Mouse (Mus musculus) myocyte (in vitro differentiated cells): Measurements from ENCODE around the gene Hydin. TPM values are rescaled to one million over a fixed set of nuclear protein-coding genes. Genes with fewer than 3 reads are reported as not detected.
"Not testable (repeated sequence)": the region's sequence is repeated elsewhere in the genome, so short reads cannot be mapped to it uniquely, and the experiment has no call there.

Experiments
- H3K27me3 ChIP-seq: one replicate; pipeline ENCODE4 v1.6.1; 2011; ENCODE audit not compliant: control insufficient read depth, insufficient read depth, insufficient read length
- H3K36me3 ChIP-seq: one replicate; pipeline ENCODE4 v1.6.1; 2011; ENCODE audit not compliant: control insufficient read depth, insufficient read depth
- H3K4me2 ChIP-seq: one replicate; pipeline ENCODE4 v1.6.1; 2011; ENCODE audit warnings: low read depth, control low read depth
- H3K4me3 ChIP-seq: one replicate; pipeline ENCODE4 v1.5.1; 2011; ENCODE audit warnings: mild to moderate bottlenecking, control low read depth, moderate library complexity
- H3K79me2 ChIP-seq: one replicate; pipeline ENCODE4 v1.6.1; 2011; ENCODE audit not compliant: control insufficient read depth, insufficient read depth
- H3ac ChIP-seq: one replicate; pipeline ENCODE4 v1.6.1; 2011; ENCODE audit not compliant: control insufficient read depth, insufficient read length
- CEBPB ChIP-seq: IDR thresholded peaks from 2 replicates; pipeline ENCODE4 v1.6.1; 2011; ENCODE audit warnings: mild to moderate bottlenecking, moderate library complexity; ENCODE audit not compliant: poor library complexity, insufficient read depth, severe bottlenecking
- E2F4 ChIP-seq: IDR thresholded peaks from one replicate; pipeline ENCODE4 v1.6.1; 2011; ENCODE audit warnings: mild to moderate bottlenecking, control low read depth, moderate library complexity; ENCODE audit not compliant: insufficient read depth
- MAX ChIP-seq: IDR thresholded peaks from one replicate; pipeline ENCODE4 v1.6.1; 2011; ENCODE audit warnings: low read depth, mild to moderate bottlenecking, control low read depth
- MYOD1 ChIP-seq, 3 experiments: IDR thresholded peaks; one replicate each; pipeline ENCODE4 v1.6.1; 2011; ENCODE audit warnings: control low read depth in 2 of 3, low read depth in 2 of 3, mild to moderate bottlenecking in 2 of 3, moderate library complexity in 1 of 3; ENCODE audit not compliant: insufficient read length in 2 of 3, control insufficient read depth in 1 of 3
- MYOG ChIP-seq, 3 experiments: IDR thresholded peaks; one replicate each; pipeline ENCODE4 v1.6.1; 2011; ENCODE audit warnings: control low read depth in 2 of 3, low read depth in 2 of 3, mild to moderate bottlenecking in 2 of 3; ENCODE audit not compliant: insufficient read length in 2 of 3, control insufficient read depth in 1 of 3, insufficient read depth in 1 of 3
- POLR2A ChIP-seq: IDR thresholded peaks from one replicate; pipeline ENCODE4 v1.6.1; 2011; ENCODE audit warnings: low read depth, mild to moderate bottlenecking, control low read depth, moderate library complexity; ENCODE audit not compliant: insufficient read length
- POLR2AphosphoS2 ChIP-seq: IDR thresholded peaks from one replicate; pipeline ENCODE4 v1.6.1; 2011; ENCODE audit warnings: low read depth, control low read depth; ENCODE audit not compliant: insufficient read length
- REST ChIP-seq: IDR thresholded peaks from one replicate; pipeline ENCODE4 v1.6.1; 2011; ENCODE audit warnings: mild to moderate bottlenecking, control low read depth, moderate library complexity; ENCODE audit not compliant: insufficient read depth, insufficient read length
- SRF ChIP-seq: IDR thresholded peaks from one replicate; pipeline ENCODE4 v1.6.1; 2011; ENCODE audit warnings: low read depth; ENCODE audit not compliant: control insufficient read depth, insufficient read length
- TCF12 ChIP-seq: IDR thresholded peaks from one replicate; pipeline ENCODE4 v1.6.1; 2011; ENCODE audit warnings: mild to moderate bottlenecking, control low read depth; ENCODE audit not compliant: poor library complexity, insufficient read depth, severe bottlenecking
- TCF3 ChIP-seq: IDR thresholded peaks from one replicate; pipeline ENCODE4 v1.6.1; 2011; ENCODE audit warnings: low read depth, control low read depth; ENCODE audit not compliant: insufficient read length
- USF1 ChIP-seq: IDR thresholded peaks from one replicate; pipeline ENCODE4 v1.6.1; 2011; ENCODE audit warnings: low read depth, mild to moderate bottlenecking, control low read depth, moderate library complexity
- polyA plus RNA-seq: library from polyadenylated mRNA; unstranded; fragments of >200 nt; fragmentation: generic; extraction: Trizol; gene quantifications from one replicate; pipeline ENCODE4 v1.2.1, GENCODE M21; 2012; ENCODE audit warnings: missing spikeins

Gene Hydin
- polyA plus RNA-seq, 1 experiment = 0.01 TPM

DNA sequence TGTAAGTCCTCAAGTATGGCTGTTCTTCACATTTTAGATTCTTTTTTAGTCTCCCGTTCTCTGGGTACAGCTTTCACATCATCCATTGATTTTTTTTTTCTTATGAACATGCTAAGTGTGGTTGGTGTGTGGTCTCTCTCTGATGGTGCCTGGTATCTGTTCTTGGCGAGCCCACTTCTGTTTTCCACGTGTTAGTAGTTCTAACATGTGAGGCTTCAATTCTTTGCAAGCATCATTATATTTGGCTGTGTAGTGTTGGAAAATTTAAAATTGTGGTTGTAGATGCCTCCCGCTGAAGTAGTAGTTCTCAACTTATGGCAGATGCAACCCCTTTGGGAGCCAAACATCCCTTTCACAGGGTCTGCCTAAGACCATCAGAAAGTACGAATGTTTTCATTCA is 85.1 kb downstream of the Hydin start:
- Histone ChIP-seq H3K4me2 (no peak overlapping the region), H3K36me3 (no peaks in the 10 kb centered on the region), H3ac (no peak overlapping the region), H3K4me3 (no peak overlapping the region), H3K79me2 (no peaks in the 10 kb centered on the region), H3K27me3 (no peaks in the 10 kb centered on the region)
- TF ChIP-seq POLR2A (no peak), SRF (no peak), POLR2AphosphoS2 (no peak), TCF12 (no peak), REST (no peak), CEBPB (no peak), USF1 (no peak), TCF3 (no peak), E2F4 (no peak), MYOD1 (IDR thresholded peaks at IDR 0.05; ENCODE audit: control insufficient read depth in 1 of 3, insufficient read length in 2 of 3, low read depth in 2 of 3) (no peak), MYOG (IDR thresholded peaks at IDR 0.05; ENCODE audit: control insufficient read depth in 1 of 3, insufficient read depth in 1 of 3, insufficient read length in 2 of 3, low read depth in 2 of 3) (no peak), MAX (no peak)

DNA sequence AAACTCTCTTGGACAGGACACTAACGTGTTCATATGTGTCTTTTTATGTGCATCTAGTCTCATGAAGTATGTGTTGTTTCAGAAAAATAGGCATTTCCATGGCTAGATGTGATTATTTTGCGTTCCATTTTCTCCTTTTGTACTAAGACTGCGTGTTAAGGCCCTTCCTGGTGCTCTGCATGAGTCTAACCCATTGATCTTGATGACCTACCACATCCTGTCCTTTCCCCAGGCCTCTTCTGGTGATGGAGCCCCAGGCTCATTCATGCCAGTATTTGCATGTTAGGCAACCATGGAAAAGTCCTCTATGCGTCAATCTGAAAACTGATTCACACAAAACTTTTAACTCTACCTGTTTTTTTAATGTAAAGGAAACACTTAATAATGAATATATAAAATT is 96.2 kb downstream of the Hydin start:
- Histone ChIP-seq H3K4me3 (no peak overlapping the region), H3K79me2 (no peaks in the 10 kb centered on the region), H3K4me2 (no peak overlapping the region), H3K36me3 (no peaks in the 10 kb centered on the region), H3ac (no peak overlapping the region), H3K27me3 (peaks cover 11% of the 10 kb centered on the region)
- TF ChIP-seq MAX = no peak
- TF ChIP-seq USF1 = no peak
- no peak for TF ChIP-seq CEBPB
- TF ChIP-seq POLR2A = no peak
- TF ChIP-seq SRF = no peak
- TF ChIP-seq POLR2AphosphoS2 = no peak
- no peak for TF ChIP-seq E2F4
- TF ChIP-seq MYOD1 (IDR thresholded peaks at IDR 0.05; ENCODE audit: control insufficient read depth in 1 of 3, insufficient read length in 2 of 3, low read depth in 2 of 3) = no peak
- no peak for TF ChIP-seq REST
- TF ChIP-seq TCF12 = no peak
- TF ChIP-seq MYOG (IDR thresholded peaks at IDR 0.05; ENCODE audit: control insufficient read depth in 1 of 3, insufficient read depth in 1 of 3, insufficient read length in 2 of 3, low read depth in 2 of 3) = no peak
- TF ChIP-seq TCF3 = no peak

GRCm38 (mm10) chr8:110372836-110373235 is 106.1 kb downstream of the Hydin start:
- Histone ChIP-seq H3K36me3 (no peaks in the 10 kb centered on the region), H3ac (no peak overlapping the region), H3K79me2 (no peaks in the 10 kb centered on the region), H3K27me3 (peaks cover 8% of the 10 kb centered on the region), H3K4me3 (no peak overlapping the region), H3K4me2 (no peak overlapping the region)
- no peak for TF ChIP-seq POLR2AphosphoS2
- TF ChIP-seq POLR2A = no peak
- no peak for TF ChIP-seq CEBPB
- TF ChIP-seq SRF = no peak
- no peak for TF ChIP-seq MAX
- no peak for TF ChIP-seq E2F4
- no peak for TF ChIP-seq MYOD1 (IDR thresholded peaks at IDR 0.05; ENCODE audit: control insufficient read depth in 1 of 3, insufficient read length in 2 of 3, low read depth in 2 of 3)
- TF ChIP-seq TCF12 = no peak
- TF ChIP-seq TCF3 = no peak
- TF ChIP-seq REST = no peak
- no peak for TF ChIP-seq MYOG (IDR thresholded peaks at IDR 0.05; ENCODE audit: control insufficient read depth in 1 of 3, insufficient read depth in 1 of 3, insufficient read length in 2 of 3, low read depth in 2 of 3)
- no peak for TF ChIP-seq USF1

DNA sequence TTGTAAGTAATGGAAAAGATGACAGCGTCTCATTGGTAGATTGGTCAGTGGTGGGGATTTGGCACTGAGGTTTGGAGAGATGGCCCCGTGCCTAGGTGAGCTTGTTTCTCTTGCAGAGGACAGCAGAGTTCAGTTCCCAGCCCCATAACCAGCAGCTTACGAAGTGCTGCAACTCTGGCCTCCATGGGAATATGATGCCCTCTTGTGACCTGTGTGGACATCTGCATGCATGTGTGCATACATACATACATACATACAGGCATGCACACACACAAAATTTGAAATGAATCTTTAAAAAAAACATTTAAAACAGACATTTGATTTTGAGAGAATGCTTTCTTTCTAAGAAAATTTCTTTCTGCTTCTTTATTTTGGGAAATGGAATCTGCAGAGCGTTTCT is 106.9 kb downstream of the Hydin start:
- Histone ChIP-seq H3K36me3 (no peaks in the 10 kb centered on the region), H3ac (no peak overlapping the region), H3K79me2 (no peaks in the 10 kb centered on the region), H3K4me3 (no peak overlapping the region), H3K4me2 (no peak overlapping the region), H3K27me3 (peaks cover 4% of the 10 kb centered on the region)
- TF ChIP-seq POLR2AphosphoS2 (no peak), POLR2A (no peak), SRF (no peak), MYOD1 (IDR thresholded peaks at IDR 0.05; ENCODE audit: control insufficient read depth in 1 of 3, insufficient read length in 2 of 3, low read depth in 2 of 3) (no peak), MAX (no peak), E2F4 (no peak), MYOG (IDR thresholded peaks at IDR 0.05; ENCODE audit: control insufficient read depth in 1 of 3, insufficient read depth in 1 of 3, insufficient read length in 2 of 3, low read depth in 2 of 3) (no peak), TCF12 (no peak), TCF3 (no peak), CEBPB (no peak), REST (no peak), USF1 (no peak)

DNA sequence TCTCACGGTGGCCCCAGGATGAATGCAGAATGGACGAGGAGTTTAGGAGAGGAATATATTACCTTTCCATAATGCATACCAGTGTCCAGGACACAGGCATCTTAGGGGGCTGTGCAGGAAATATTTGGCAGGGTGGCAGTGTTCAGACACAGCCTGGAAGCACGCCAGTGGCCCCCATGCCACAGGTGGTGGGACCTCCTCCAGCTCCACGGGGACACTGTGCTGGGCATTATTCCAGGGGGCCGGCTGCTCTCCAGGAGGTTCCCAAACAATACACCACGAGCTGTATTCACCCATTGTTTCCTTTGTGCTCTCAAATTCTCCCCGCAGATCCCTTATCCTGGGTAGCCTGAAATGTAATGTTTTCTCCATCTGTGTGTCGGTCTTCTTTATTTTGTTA is 116.0 kb downstream of the Hydin start:
- Histone ChIP-seq H3ac (no peak overlapping the region), H3K79me2 (no peaks in the 10 kb centered on the region), H3K4me2 (no peak overlapping the region), H3K4me3 (no peak overlapping the region), H3K27me3 (no peaks in the 10 kb centered on the region), H3K36me3 (no peaks in the 10 kb centered on the region)
- no peak for TF ChIP-seq POLR2AphosphoS2
- TF ChIP-seq REST = no peak

DNA sequence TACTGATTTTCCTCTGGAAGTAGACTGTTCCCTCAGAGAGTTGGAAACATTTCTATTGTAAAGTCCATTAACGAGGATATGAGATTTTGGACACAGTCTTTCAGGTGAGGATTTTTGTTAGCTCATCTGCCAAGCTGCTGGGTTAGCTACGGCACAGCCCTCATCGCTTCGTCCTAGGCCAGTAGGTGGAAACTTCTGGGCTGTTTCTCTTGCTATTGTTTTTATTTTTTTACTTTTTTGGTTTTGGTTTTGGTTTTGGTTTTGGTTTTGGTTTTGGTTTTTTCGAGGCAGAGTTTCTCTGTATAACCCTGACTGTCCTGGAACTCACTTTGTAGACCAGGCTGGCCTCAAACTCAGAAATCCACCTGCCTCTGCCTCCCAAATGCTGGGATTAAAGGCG is 117.9 kb downstream of the Hydin start:
- not testable (repeated sequence) for H3ac ChIP-seq, H3K4me2 ChIP-seq, H3K79me2 ChIP-seq, H3K4me3 ChIP-seq, H3K27me3 ChIP-seq, H3K36me3 ChIP-seq
